ENCODE assay signal across 28 mouse cellular contexts in genomic region chr15:6371486-6371885, GRCm38 (mm10).
"Had no signal": no experiment of that assay in that cellular context is flagged by ENCODE, and none has a peak within 500 bp of the region (broad histone marks: within the 10 kb centered on the region; RNA-seq: fewer than 3 reads in every experiment).

No protein-coding gene starts in this region.

- H3K36me3 ChIP-seq: embryonic facial prominence, embryonic 10.5 days; embryonic facial prominence, embryonic 12.5 days; embryonic facial prominence, embryonic 13.5 days; embryonic facial prominence, embryonic 15.5 days; forebrain, embryonic 10.5 days; forebrain, embryonic 12.5 days; forebrain, embryonic 15.5 days had no signal

- H3K27ac ChIP-seq: embryonic facial prominence, embryonic 10.5 days; embryonic facial prominence, embryonic 12.5 days; embryonic facial prominence, embryonic 13.5 days; embryonic facial prominence, embryonic 15.5 days; forebrain, embryonic 10.5 days; forebrain, embryonic 12.5 days; forebrain, embryonic 13.5 days; forebrain, embryonic 15.5 days; gastrocnemius, adult 2 months had no signal

- H3K4me1 ChIP-seq: embryonic facial prominence, embryonic 12.5 days; forebrain, embryonic 10.5 days; forebrain, embryonic 12.5 days; forebrain, embryonic 13.5 days; forebrain, embryonic 15.5 days had no signal

- H3K27me3 ChIP-seq: embryonic facial prominence, embryonic 12.5 days; embryonic facial prominence, embryonic 13.5 days; embryonic facial prominence, embryonic 15.5 days; forebrain, embryonic 12.5 days; forebrain, embryonic 13.5 days; forebrain, embryonic 15.5 days had no signal

- H3K9ac ChIP-seq: embryonic facial prominence, embryonic 12.5 days; embryonic facial prominence, embryonic 13.5 days; embryonic facial prominence, embryonic 15.5 days; forebrain, embryonic 12.5 days; forebrain, embryonic 13.5 days; forebrain, embryonic 15.5 days; forebrain, postnatal 0 days had no signal

- H3K4me2 ChIP-seq: embryonic facial prominence, embryonic 12.5 days; embryonic facial prominence, embryonic 13.5 days; embryonic facial prominence, embryonic 15.5 days; forebrain, embryonic 12.5 days; forebrain, embryonic 13.5 days; forebrain, embryonic 15.5 days had no signal

- H3K4me3 ChIP-seq: embryonic facial prominence, embryonic 10.5 days; embryonic facial prominence, embryonic 12.5 days; embryonic facial prominence, embryonic 13.5 days; embryonic facial prominence, embryonic 15.5 days; erythroblast, embryonic 14.5 days; forebrain, embryonic 10.5 days; forebrain, embryonic 12.5 days; forebrain, embryonic 13.5 days; forebrain, embryonic 15.5 days; gastrocnemius, adult 2 months had no signal

- H3K9me3 ChIP-seq: embryonic facial prominence, embryonic 10.5 days; embryonic facial prominence, embryonic 12.5 days; embryonic facial prominence, embryonic 13.5 days; embryonic facial prominence, embryonic 15.5 days; forebrain, embryonic 10.5 days; forebrain, embryonic 12.5 days; forebrain, embryonic 13.5 days; forebrain, embryonic 15.5 days had no signal

- DNase-seq: cerebellum, adult 2 months; cerebellum, adult 8-10 months; cerebellum, adult 9-10 months; cerebellum, adult 9-11 months; cerebellum, postnatal 10 days; cerebellum, postnatal 14 days; cerebellum, postnatal 25 days; cerebellum, postnatal 36 days; embryo, embryonic 11 days; forebrain, postnatal 0 days; gastrocnemius, adult 2 months; gastrocnemius, postnatal 10 days; gastrocnemius, postnatal 14 days; gastrocnemius, postnatal 25 days; gastrocnemius, postnatal 36 days; heart, adult 11 months; heart, adult 18-20 months had no signal

- ATAC-seq: forebrain, embryonic 13.5 days; forebrain, embryonic 14.5 days; forebrain, embryonic 15.5 days; forebrain, embryonic 16.5 days; forebrain, postnatal 0 days had no signal
